Mouse (Mus musculus) effector memory CD4-positive, alpha-beta T cell, adult 7 months (primary cell): ENCODE results near the gene Olfr508. TPM values are rescaled to one million over a fixed set of nuclear protein-coding genes. Genes with fewer than 3 reads are reported as not detected.

Source experiments
- polyA plus RNA-seq: library from polyadenylated mRNA; unstranded; fragments of 100-300 nt; shearing (Covaris generic); gene quantifications from one replicate; pipeline ENCODE4 v1.2.1, GENCODE M21; 2017

The Olfr508 gene
- not detected for polyA plus RNA-seq

GRCm38 (mm10) chr7:108629694-108630093 lies at the start of gene Olfr508:
TSS of gene Olfr508 (plus strand) at chr7:108629994.

GRCm38 (mm10) chr7:108610487-108610886 lies 19.3 kb upstream of the Olfr508 start, which contains the start of gene Olfr506:
TSS of gene Olfr506 (plus strand) at chr7:108610787.

GRCm38 (mm10) chr7:108621514-108621913 lies 8.3 kb upstream of the Olfr508 start, which contains the start of gene Olfr507:
TSS of gene Olfr507 (plus strand) at chr7:108621814.

GRCm38 (mm10) chr7:108651806-108652205 lies 22.0 kb downstream of the Olfr508 start, which contains the start of gene Olfr509:
TSS of gene Olfr509 (minus strand) at chr7:108651906.

GRCm38 (mm10) chr7:108666118-108666517 lies 36.3 kb downstream of the Olfr508 start, which contains the start of gene Olfr510:
TSS of gene Olfr510 (plus strand) at chr7:108666418.

Other genes with a start within 250 kb of the Olfr508 start
- not detected for gene Olfr495, start 236.8 kb upstream of the Olfr508 start, polyA plus RNA-seq
- not detected for gene Olfr497, start 209.6 kb upstream of the Olfr508 start, polyA plus RNA-seq
- gene Olfr498, start 164.7 kb upstream of the Olfr508 start, polyA plus RNA-seq, result not detected
- 0.20 TPM for gene Olfr502, start 104.9 kb upstream of the Olfr508 start, polyA plus RNA-seq
- gene Olfr503, start 85.5 kb upstream of the Olfr508 start, polyA plus RNA-seq, result not detected
- gene Olfr504, start 64.2 kb upstream of the Olfr508 start, polyA plus RNA-seq, result not detected
- not detected for gene Olfr506, start 19.2 kb upstream of the Olfr508 start, polyA plus RNA-seq
- not detected for gene Olfr507, start 8.2 kb upstream of the Olfr508 start, polyA plus RNA-seq
- not detected for gene Olfr509, start 21.9 kb downstream of the Olfr508 start, polyA plus RNA-seq
- not detected for gene Olfr510, start 36.4 kb downstream of the Olfr508 start, polyA plus RNA-seq
- gene Olfr512, start 83.3 kb downstream of the Olfr508 start, polyA plus RNA-seq, result not detected
- gene Olfr513, start 121.0 kb downstream of the Olfr508 start, polyA plus RNA-seq, result not detected
- gene Olfr514, start 196.0 kb downstream of the Olfr508 start, polyA plus RNA-seq, result not detected
- not detected for gene Olfr516, start 220.5 kb downstream of the Olfr508 start, polyA plus RNA-seq
- not detected for gene Olfr517, start 242.4 kb downstream of the Olfr508 start, polyA plus RNA-seq